Mouse (Mus musculus): Measurements from ENCODE around the gene Slc39a11. TPM values are rescaled to one million over a fixed set of nuclear protein-coding genes. Genes with fewer than 3 reads are reported as not detected.

Gene Slc39a11
- polyA plus RNA-seq, 1 experiment from 2014 or later: 24.5 TPM

GRCm38 (mm10) chr11:113652516-113652915, 2.6 kb upstream of the Slc39a11 start:
- H3K4me3 ChIP-seq: no peak overlapping the region
- H3K27me3 ChIP-seq: no peaks in the 10 kb centered on the region
- no peaks in the 10 kb centered on the region for H3K9me3 ChIP-seq
- H3K27ac ChIP-seq: no peak overlapping the region
- H3K4me2 ChIP-seq: no peak overlapping the region
- no peak overlapping the region for H3K9ac ChIP-seq
- WGBS: 88% methylated on average over 6 of the region's 6 CpGs
- peaks cover 58% of the 10 kb centered on the region for H3K36me3 ChIP-seq
- ATAC-seq (ENCODE audit: borderline replicate concordance, extremely low read depth, low FRiP score, low TSS enrichment): no peak
- H3K4me1 ChIP-seq: peaks cover 25% of the 10 kb centered on the region

DNA sequence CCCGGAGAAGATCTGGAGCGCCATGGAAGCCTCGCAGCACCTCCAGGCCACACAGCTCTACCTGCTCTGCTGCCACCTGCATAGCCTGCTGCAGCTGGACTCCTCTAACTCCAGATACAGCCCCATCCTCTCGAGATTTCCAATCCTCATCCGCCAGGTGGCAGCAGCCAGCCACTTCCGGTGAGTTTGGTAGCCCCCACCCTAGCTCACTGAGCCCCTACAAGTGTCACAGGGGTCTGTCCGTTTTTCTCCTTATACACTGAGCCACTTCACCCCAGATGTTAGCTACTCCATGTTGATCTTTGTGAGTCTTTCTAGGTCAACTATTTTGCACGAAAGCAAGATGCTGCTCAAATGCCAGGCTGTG, 2.0 kb upstream of the Slc39a11 start:
- Histone ChIP-seq H3K27me3 (no peaks in the 10 kb centered on the region), H3K4me3 (no peak overlapping the region), H3K4me1 (peaks cover 25% of the 10 kb centered on the region), H3K4me2 (no peak overlapping the region), H3K36me3 (peaks cover 51% of the 10 kb centered on the region), H3K27ac (peak overlapping the region; percentile 22; the same call in 1 of the 2 replicates), H3K9ac (no peak overlapping the region), H3K9me3 (no peaks in the 10 kb centered on the region)
- WGBS: 33% methylated on average over 8 of the region's 8 CpGs
- no peak for ATAC-seq (ENCODE audit: borderline replicate concordance, extremely low read depth, low FRiP score, low TSS enrichment)

GRCm38 (mm10) chr11:113651206-113651906, 1.5 kb upstream of the Slc39a11 start:
- H3K27ac ChIP-seq: peak overlapping the region; percentile 22
- 54% methylated on average over 22 of the region's 22 CpGs for WGBS
- H3K4me3 ChIP-seq: no peak overlapping the region
- no peaks in the 10 kb centered on the region for H3K27me3 ChIP-seq
- peaks cover 25% of the 10 kb centered on the region for H3K4me1 ChIP-seq
- no peaks in the 10 kb centered on the region for H3K9me3 ChIP-seq
- no peak overlapping the region for H3K9ac ChIP-seq
- H3K36me3 ChIP-seq: peaks cover 46% of the 10 kb centered on the region
- no peak for ATAC-seq (ENCODE audit: borderline replicate concordance, extremely low read depth, low FRiP score, low TSS enrichment)
- no peak overlapping the region for H3K4me2 ChIP-seq

DNA sequence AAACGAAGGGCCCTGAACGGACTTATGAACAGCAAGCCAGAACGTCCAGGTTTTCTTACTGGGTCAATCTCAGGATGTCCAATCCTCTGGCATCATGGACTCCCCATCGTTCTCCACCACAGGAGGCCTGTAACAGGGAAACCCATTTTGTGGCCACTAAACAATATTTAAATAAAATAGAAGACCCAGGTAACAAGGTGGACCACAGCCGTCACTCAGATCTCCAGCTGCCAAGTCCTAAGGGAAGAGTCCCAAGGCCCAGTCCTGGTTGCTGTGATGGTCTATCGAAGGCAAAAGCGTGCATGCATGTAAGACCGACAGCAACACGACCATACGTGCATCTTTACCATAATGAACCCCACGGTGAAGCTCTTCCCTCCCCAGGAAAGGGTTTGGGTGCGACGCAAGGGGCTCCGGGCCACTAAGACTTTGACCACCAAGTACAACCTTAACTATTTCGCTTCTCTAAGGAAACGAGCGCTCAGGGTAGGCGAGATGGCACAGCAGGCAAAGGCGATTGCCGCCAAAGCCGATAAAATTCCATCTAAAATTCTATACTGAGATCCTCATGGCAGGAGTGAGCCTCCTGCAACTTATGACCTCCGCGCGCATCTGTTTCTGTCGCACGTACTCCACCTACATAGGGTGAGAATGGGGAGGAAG, 1.1 kb downstream of the Slc39a11 start, which contains the start of gene Cog1:
Cog1 (plus strand) TSS at position 480 of the 663 bp plus-strand sequence.
- WGBS: 43% methylated on average over 26 of the region's 26 CpGs
- Histone ChIP-seq H3K4me3 (peak within 1 kb of the TSS; percentile 91), H3K36me3 (peaks cover 21% of the 10 kb centered on the region), H3K27ac (peak within 1 kb of the TSS; percentile 85), H3K4me1 (peaks cover 25% of the 10 kb centered on the region), H3K9ac (peak within 1 kb of the TSS; percentile 89), H3K27me3 (no peaks in the 10 kb centered on the region), H3K9me3 (no peaks in the 10 kb centered on the region), H3K4me2 (peak within 1 kb of the TSS; percentile 59)
- ATAC-seq (ENCODE audit: borderline replicate concordance, extremely low read depth, low FRiP score, low TSS enrichment): no peak

DNA sequence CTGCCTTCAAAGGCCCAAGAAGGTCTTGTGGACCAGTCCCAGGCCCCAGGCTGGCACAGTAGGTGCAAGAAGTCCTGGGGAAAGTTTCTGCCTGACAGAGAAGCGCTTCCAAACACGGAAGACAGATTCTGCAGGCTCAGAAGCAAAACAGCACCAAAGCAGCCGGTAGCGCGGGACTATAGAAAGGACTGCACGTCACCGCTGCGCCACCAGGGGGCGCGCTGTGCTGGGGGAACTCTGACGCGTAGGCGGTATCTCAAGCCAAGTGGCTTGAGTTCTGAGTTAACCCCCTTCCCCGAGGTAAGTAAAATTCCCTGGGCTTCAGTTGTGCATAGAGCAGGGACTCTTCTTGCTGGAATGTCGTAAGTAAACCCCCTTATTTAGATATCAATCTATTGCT, 1.7 kb downstream of the Slc39a11 start:
- no peak overlapping the region for H3K9ac ChIP-seq
- no peaks in the 10 kb centered on the region for H3K27me3 ChIP-seq
- WGBS: 3% methylated on average over 15 of the region's 15 CpGs
- no peak overlapping the region for H3K27ac ChIP-seq
- H3K9me3 ChIP-seq: no peaks in the 10 kb centered on the region
- H3K4me3 ChIP-seq: no peak overlapping the region
- H3K36me3 ChIP-seq: peaks cover 14% of the 10 kb centered on the region
- peak overlapping the region; percentile 59 for H3K4me2 ChIP-seq
- ATAC-seq (ENCODE audit: borderline replicate concordance, extremely low read depth, low FRiP score, low TSS enrichment): no peak
- peaks cover 25% of the 10 kb centered on the region for H3K4me1 ChIP-seq

DNA sequence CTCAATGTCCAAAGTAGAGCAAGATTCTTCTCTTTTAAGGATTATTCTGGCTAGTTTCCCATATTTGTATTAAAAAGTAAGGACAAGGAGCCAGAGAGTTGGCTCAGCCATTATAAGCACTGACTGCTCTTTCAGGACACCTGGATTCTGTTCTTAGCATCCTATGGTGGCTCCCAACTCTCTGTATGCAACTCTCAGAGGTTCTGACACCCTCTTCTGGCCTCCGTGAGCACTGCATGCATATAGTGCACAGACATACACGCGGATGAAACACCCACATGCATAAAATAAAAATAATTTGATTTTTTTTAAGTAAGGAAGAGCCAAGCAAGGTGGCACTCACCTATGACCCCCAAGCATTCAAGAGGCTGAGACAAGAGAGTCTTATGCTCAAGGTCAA, 4.7 kb downstream of the Slc39a11 start:
- H3K4me3 ChIP-seq: no peak overlapping the region
- H3K4me2 ChIP-seq: no peak overlapping the region
- no peaks in the 10 kb centered on the region for H3K9me3 ChIP-seq
- no peaks in the 10 kb centered on the region for H3K36me3 ChIP-seq
- H3K4me1 ChIP-seq: peaks cover 10% of the 10 kb centered on the region
- H3K9ac ChIP-seq: no peak overlapping the region
- WGBS: 92% methylated on average over 3 of the region's 3 CpGs
- H3K27ac ChIP-seq: no peak overlapping the region
- ATAC-seq (ENCODE audit: borderline replicate concordance, extremely low read depth, low FRiP score, low TSS enrichment): no peak
- H3K27me3 ChIP-seq: no peaks in the 10 kb centered on the region

DNA sequence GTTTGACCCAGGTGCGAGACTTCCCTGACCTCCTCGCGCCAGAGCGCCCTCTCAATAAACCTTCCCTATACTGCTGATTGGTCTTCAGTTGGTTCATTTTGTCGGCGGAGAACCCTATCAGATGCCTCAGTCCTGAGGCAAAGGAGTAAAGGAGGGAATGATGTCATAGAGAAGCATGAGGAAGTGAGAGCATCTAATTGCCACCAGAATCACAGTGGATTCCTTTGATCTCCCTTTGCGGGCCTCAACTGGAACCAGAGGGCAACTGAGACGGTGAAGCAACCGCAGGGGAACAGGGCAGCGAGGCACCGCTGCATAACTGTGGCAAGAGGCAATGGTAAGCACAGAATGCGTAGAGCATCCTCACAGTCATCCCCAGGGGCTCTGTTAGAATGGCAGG, 11.2 kb downstream of the Slc39a11 start:
- Histone ChIP-seq H3K4me3 (no peak overlapping the region), H3K9me3 (no peaks in the 10 kb centered on the region), H3K9ac (no peak overlapping the region), H3K27me3 (no peaks in the 10 kb centered on the region), H3K4me1 (no peaks in the 10 kb centered on the region), H3K27ac (no peak overlapping the region), H3K4me2 (no peak overlapping the region), H3K36me3 (no peaks in the 10 kb centered on the region)
- no peak for ATAC-seq (ENCODE audit: borderline replicate concordance, extremely low read depth, low FRiP score, low TSS enrichment)
- 84% methylated on average over 12 of the region's 12 CpGs for WGBS

- Histone ChIP-seq H3K9me3 (no peaks in the 10 kb centered on the region), H3K4me1 (peaks cover 3% of the 10 kb centered on the region; the same call in 1 of the 2 replicates), H3K4me2 (no peak overlapping the region), H3K27me3 (no peaks in the 10 kb centered on the region), H3K4me3 (no peak overlapping the region), H3K27ac (no peak overlapping the region), H3K9ac (no peak overlapping the region), H3K36me3 (no peaks in the 10 kb centered on the region)
- 71% methylated on average over 10 of the region's 10 CpGs for WGBS
- no peak for ATAC-seq (ENCODE audit: borderline replicate concordance, extremely low read depth, low FRiP score, low TSS enrichment)
Measured at GRCm38 (mm10) chr11:113634699-113635121, 15.2 kb downstream of the Slc39a11 start.

DNA sequence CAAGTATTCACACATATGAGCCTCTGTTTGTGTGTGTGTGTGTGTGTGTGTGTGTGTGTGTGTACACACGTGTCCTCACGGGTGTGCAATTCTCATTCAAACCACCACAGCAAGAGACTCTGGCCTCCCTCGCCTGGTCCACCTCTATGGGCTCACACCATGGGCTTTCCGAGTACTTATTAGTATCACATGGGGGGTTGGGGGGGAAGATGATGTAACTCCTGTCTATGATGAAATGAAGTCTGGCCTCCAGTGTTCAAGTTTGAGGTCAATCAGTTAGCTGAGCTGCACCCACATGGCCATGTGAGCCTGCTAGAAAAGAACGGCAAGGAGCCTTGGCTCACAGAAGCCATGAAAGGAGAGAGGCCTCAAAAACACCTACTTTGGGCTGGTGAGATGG, 16.5 kb downstream of the Slc39a11 start:
- Histone ChIP-seq H3K27me3 (no peaks in the 10 kb centered on the region), H3K9ac (no peak overlapping the region), H3K9me3 (no peaks in the 10 kb centered on the region), H3K27ac (no peak overlapping the region), H3K4me1 (peaks cover 3% of the 10 kb centered on the region; the same call in 1 of the 2 replicates), H3K4me2 (no peak overlapping the region), H3K4me3 (no peak overlapping the region), H3K36me3 (no peaks in the 10 kb centered on the region)
- WGBS: 87% methylated on average over 5 of the region's 5 CpGs
- ATAC-seq (ENCODE audit: borderline replicate concordance, extremely low read depth, low FRiP score, low TSS enrichment): no peak

DNA sequence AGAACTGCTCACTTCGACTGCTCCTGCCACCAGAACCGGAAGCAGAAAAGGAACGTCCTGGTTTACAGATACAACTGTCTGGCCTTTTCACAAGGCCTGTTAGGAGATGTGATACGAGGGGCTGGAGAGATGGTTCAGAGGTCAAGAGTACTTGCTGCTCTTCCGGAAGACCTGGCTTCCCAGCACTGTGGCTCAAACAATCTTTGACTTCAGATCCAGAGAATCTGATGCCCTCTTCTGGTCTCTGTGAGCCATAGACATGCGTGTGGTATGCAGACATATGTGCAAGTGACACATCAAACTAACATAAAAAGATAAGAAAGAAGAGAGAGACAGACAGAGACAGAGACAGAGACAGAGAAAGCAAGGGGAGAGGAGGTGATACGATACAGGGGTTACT, 17.6 kb downstream of the Slc39a11 start:
- H3K27ac ChIP-seq: no peak overlapping the region
- H3K9ac ChIP-seq: no peak overlapping the region
- H3K9me3 ChIP-seq: no peaks in the 10 kb centered on the region
- ATAC-seq (ENCODE audit: borderline replicate concordance, extremely low read depth, low FRiP score, low TSS enrichment): no peak
- H3K27me3 ChIP-seq: no peaks in the 10 kb centered on the region
- H3K4me3 ChIP-seq: no peak overlapping the region
- 63% methylated on average over 7 of the region's 7 CpGs for WGBS
- no peak overlapping the region for H3K4me2 ChIP-seq
- H3K4me1 ChIP-seq: peaks cover 3% of the 10 kb centered on the region; the same call in 1 of the 2 replicates
- H3K36me3 ChIP-seq: no peaks in the 10 kb centered on the region

GRCm38 (mm10) chr11:113631862-113632261, 18.0 kb downstream of the Slc39a11 start:
- Histone ChIP-seq H3K9me3 (no peaks in the 10 kb centered on the region), H3K36me3 (no peaks in the 10 kb centered on the region), H3K4me3 (no peak overlapping the region), H3K27ac (no peak overlapping the region), H3K9ac (no peak overlapping the region), H3K4me2 (no peak overlapping the region), H3K4me1 (peaks cover 3% of the 10 kb centered on the region; the same call in 1 of the 2 replicates), H3K27me3 (no peaks in the 10 kb centered on the region)
- no peak for ATAC-seq (ENCODE audit: borderline replicate concordance, extremely low read depth, low FRiP score, low TSS enrichment)
- WGBS: 57% methylated on average over 8 of the region's 8 CpGs

DNA sequence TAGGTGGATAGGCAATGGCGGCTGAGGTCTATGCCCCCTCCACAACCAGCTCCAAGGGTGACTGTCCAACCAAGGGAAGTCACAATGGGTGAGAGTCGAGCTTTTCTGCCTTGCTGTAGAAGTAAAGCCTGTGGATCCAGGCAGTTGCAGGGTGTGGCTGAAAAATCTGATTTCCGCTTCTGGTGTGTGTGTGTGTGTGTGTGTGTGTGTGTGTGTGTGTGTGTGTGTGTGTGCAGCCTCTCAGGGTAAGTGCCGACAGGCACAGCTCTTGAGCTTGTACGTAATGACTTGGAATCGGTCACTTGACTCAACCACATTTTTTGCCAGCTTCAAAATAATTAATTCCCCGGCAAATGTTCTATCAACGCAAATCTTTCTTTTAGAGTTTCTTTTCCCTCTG, 18.6 kb downstream of the Slc39a11 start:
- ATAC-seq (ENCODE audit: borderline replicate concordance, extremely low read depth, low FRiP score, low TSS enrichment): no peak
- Histone ChIP-seq H3K27me3 (no peaks in the 10 kb centered on the region), H3K4me3 (no peak overlapping the region), H3K4me1 (peaks cover 3% of the 10 kb centered on the region; the same call in 1 of the 2 replicates), H3K36me3 (no peaks in the 10 kb centered on the region), H3K27ac (no peak overlapping the region), H3K9ac (no peak overlapping the region), H3K4me2 (no peak overlapping the region), H3K9me3 (no peaks in the 10 kb centered on the region)
- 46% methylated on average over 8 of the region's 8 CpGs for WGBS

Data from lung, embryonic 15.5 days (tissue).